Mouse (Mus musculus) liver, embryonic 15.5 days (tissue): ENCODE results near the gene Slc7a5. TPM values are rescaled to one million over a fixed set of nuclear protein-coding genes. Genes with fewer than 3 reads are reported as not detected.

ENCODE experiments used
- ATAC-seq: fragments of 200-750 bp; cut with Nextera tagmentation; 2 replicates; pipeline ENCODE4 v1.8.0; 2017; ENCODE audit warnings: moderate number of reproducible peaks, mild to moderate bottlenecking, moderate library complexity; ENCODE audit not compliant: insufficient read depth
- H3K27ac ChIP-seq: fragments of 300-500 bp; sonication (generic); replicated peaks from 2 replicates; pipeline ENCODE4 v1.5.1; 2015; ENCODE audit warnings: mild to moderate bottlenecking, inconsistent platforms
- H3K27me3 ChIP-seq: fragments of 300-500 bp; sonication (generic); 2 replicates; pipeline ENCODE4 v1.6.1; 2015; ENCODE audit warnings: mild to moderate bottlenecking, inconsistent platforms
- H3K36me3 ChIP-seq: fragments of 300-500 bp; sonication (generic); replicated peaks from 2 replicates; pipeline ENCODE4 v1.6.1; 2015; ENCODE audit warnings: moderate library complexity, mild to moderate bottlenecking, inconsistent platforms
- H3K4me1 ChIP-seq: fragments of 300-500 bp; sonication (generic); replicated peaks from 2 replicates; pipeline ENCODE4 v1.6.1; 2015; ENCODE audit warnings: inconsistent platforms
- H3K4me2 ChIP-seq: fragments of 300-500 bp; sonication (generic); 2 replicates; pipeline ENCODE4 v1.6.1; 2015; ENCODE audit warnings: moderate library complexity, mild to moderate bottlenecking, inconsistent platforms
- H3K4me3 ChIP-seq: fragments of 300-500 bp; sonication (generic); replicated peaks from 2 replicates; pipeline ENCODE4 v1.5.1; 2015; ENCODE audit warnings: mild to moderate bottlenecking, inconsistent platforms
- H3K9ac ChIP-seq: fragments of 300-500 bp; sonication (generic); 2 replicates; pipeline ENCODE4 v1.6.1; 2015; ENCODE audit warnings: moderate library complexity, mild to moderate bottlenecking, inconsistent platforms
- H3K9me3 ChIP-seq: fragments of 300-500 bp; sonication (generic); replicated peaks from 2 replicates; pipeline ENCODE4 v1.6.1; 2016; ENCODE audit warnings: inconsistent platforms
- WGBS: fragments of 180-500 bp; shearing (Covaris S2); methylation state at CpG from one replicate; pipeline ENCODE4 v1.1.7; 2015; ENCODE audit warnings: mixed read lengths; ENCODE audit not compliant: insufficient replicate concordance; 5-methylcytosine and 5-hydroxymethylcytosine counted together
- polyA plus RNA-seq: library from polyadenylated mRNA; unstranded; fragments of >200 nt; fragmentation: Nextera tagmentation; extraction: Ambion mirVana; gene quantifications from 2 replicates; pipeline ENCODE4 v1.2.1, GENCODE M21; 2015

Gene Slc7a5
- polyA plus RNA-seq, 1 experiment from 2014 or later, result 38.2 TPM

DNA sequence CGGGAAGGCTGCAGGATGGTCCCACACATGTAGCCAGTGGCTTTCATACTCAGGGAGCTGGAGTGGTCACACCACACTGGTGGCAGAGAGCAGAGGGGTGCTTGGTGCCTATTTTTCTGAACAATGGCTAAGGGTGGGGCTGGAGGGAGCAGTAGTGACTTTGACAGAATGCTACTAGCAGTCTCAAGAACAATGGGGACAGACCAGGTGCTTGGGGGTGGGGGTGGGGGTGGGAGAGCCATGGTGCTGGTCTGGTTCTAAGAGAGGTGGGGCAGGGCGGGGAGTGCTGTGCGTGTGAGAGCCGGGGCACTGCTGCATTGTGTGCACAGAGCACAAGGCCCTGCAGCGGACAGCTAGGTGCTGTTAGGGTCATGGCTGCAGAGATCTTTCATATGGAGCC is 25.6 kb downstream of the Slc7a5 start:
- H3K9ac ChIP-seq, result no peak overlapping the region
- no peak overlapping the region for H3K4me3 ChIP-seq
- ATAC-seq, result 0 out of 2 replicates have a peak, but pooled peaks have one; percentile 10
- peaks cover 19% of the 10 kb centered on the region for H3K4me1 ChIP-seq
- H3K9me3 ChIP-seq, result no peaks in the 10 kb centered on the region
- peaks cover 78% of the 10 kb centered on the region for H3K36me3 ChIP-seq
- 85% methylated on average over 5 of the region's 5 CpGs for WGBS
- no peak overlapping the region for H3K4me2 ChIP-seq
- no peak overlapping the region for H3K27ac ChIP-seq
- no peaks in the 10 kb centered on the region for H3K27me3 ChIP-seq

DNA sequence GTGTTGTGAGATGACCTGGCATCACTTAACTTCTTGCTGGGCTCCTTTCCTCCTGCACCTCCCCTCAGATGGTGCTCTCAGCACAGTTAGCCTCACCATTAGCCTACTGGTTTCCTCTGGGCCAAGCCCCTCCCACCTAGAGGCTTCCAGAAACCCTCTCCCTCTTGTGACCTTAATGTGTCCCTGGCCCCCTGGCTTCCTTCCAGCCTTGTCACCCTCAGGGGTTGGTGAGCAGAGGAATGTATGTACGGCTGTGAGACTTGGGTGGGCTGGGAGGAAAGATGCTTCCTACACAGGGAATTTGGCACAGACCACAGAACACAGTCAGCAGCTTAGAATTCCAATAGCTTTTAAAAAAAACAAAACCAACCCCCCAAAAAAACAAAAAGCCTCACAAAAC is 26.7 kb downstream of the Slc7a5 start:
- Histone ChIP-seq H3K4me2 (no peak overlapping the region), H3K9ac (no peak overlapping the region), H3K27me3 (no peaks in the 10 kb centered on the region), H3K27ac (no peak overlapping the region), H3K4me3 (no peak overlapping the region), H3K4me1 (peaks cover 20% of the 10 kb centered on the region), H3K9me3 (no peaks in the 10 kb centered on the region), H3K36me3 (peaks cover 66% of the 10 kb centered on the region)
- no peak for ATAC-seq
- WGBS, result 74% methylated on average over 1 of the region's 1 CpGs

GRCm38 (mm10) chr8:121879712-121880111 is 27.8 kb downstream of the Slc7a5 start:
- peaks cover 55% of the 10 kb centered on the region for H3K36me3 ChIP-seq
- ATAC-seq, result no peak
- 82% methylated on average over 3 of the region's 3 CpGs for WGBS

GRCm38 (mm10) chr8:121877828-121878480 is 29.5 kb downstream of the Slc7a5 start:
- no peak for ATAC-seq
- WGBS, result 82% methylated on average over 7 of the region's 7 CpGs

More at GRCm38 (mm10) chr8:121879712-121880111, 27.8 kb downstream of the Slc7a5 start:
- H3K4me2 ChIP-seq, result no peak overlapping the region
- H3K9me3 ChIP-seq, result no peaks in the 10 kb centered on the region
- H3K27ac ChIP-seq, result no peak overlapping the region
- peaks cover 31% of the 10 kb centered on the region for H3K4me1 ChIP-seq
- H3K27me3 ChIP-seq, result peaks cover 7% of the 10 kb centered on the region; the same call in 1 of the 2 replicates
- no peak overlapping the region for H3K4me3 ChIP-seq
- H3K9ac ChIP-seq, result no peak overlapping the region

GRCm38 (mm10) chr8:121877212-121877611 is 30.3 kb downstream of the Slc7a5 start:
- Histone ChIP-seq H3K9me3 (no peaks in the 10 kb centered on the region), H3K9ac (no peak overlapping the region), H3K27me3 (peaks cover 18% of the 10 kb centered on the region), H3K27ac (no peak overlapping the region), H3K4me1 (peaks cover 38% of the 10 kb centered on the region), H3K4me3 (no peak overlapping the region), H3K4me2 (0 out of 2 replicates have a peak overlapping the region, but pooled peaks have one; percentile 17), H3K36me3 (peaks cover 30% of the 10 kb centered on the region)
- WGBS, result 21% methylated on average over 5 of the region's 5 CpGs
- no peak for ATAC-seq

More at GRCm38 (mm10) chr8:121877828-121878480, 29.5 kb downstream of the Slc7a5 start:
- H3K4me1 ChIP-seq, result peaks cover 33% of the 10 kb centered on the region
- H3K36me3 ChIP-seq, result peaks cover 38% of the 10 kb centered on the region
- H3K4me2 ChIP-seq, result no peak overlapping the region
- no peak overlapping the region for H3K9ac ChIP-seq
- no peaks in the 10 kb centered on the region for H3K9me3 ChIP-seq
- H3K27me3 ChIP-seq, result peaks cover 11% of the 10 kb centered on the region
- no peak overlapping the region for H3K4me3 ChIP-seq
- no peak overlapping the region for H3K27ac ChIP-seq

DNA sequence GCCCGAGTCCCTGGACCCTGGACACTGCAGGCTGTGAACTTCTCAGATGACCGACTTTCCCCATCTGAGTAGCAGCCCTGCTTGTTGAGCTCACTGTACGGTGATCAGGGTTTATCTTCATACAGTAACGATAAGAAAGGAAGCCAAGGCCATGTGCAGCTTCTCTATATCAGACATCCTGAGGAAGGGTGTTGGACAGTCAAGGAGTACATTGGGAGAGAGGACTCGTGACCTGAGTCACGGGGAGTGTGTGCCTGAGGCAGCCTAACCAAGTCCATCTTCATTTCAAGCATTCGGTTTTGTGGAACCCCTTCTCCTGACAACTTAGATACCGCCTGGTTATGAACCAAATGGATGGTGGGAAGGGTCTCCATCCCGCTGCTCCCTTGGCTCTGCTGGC is 32.0 kb downstream of the Slc7a5 start:
- Histone ChIP-seq H3K27me3 (peaks cover 23% of the 10 kb centered on the region), H3K4me2 (no peak overlapping the region), H3K9ac (no peak overlapping the region), H3K27ac (no peak overlapping the region; the same call in 1 of the 2 replicates), H3K9me3 (no peaks in the 10 kb centered on the region), H3K36me3 (peaks cover 13% of the 10 kb centered on the region), H3K4me3 (no peak overlapping the region), H3K4me1 (peaks cover 34% of the 10 kb centered on the region)
- no peak for ATAC-seq
- WGBS, result 44% methylated on average over 9 of the region's 9 CpGs

DNA sequence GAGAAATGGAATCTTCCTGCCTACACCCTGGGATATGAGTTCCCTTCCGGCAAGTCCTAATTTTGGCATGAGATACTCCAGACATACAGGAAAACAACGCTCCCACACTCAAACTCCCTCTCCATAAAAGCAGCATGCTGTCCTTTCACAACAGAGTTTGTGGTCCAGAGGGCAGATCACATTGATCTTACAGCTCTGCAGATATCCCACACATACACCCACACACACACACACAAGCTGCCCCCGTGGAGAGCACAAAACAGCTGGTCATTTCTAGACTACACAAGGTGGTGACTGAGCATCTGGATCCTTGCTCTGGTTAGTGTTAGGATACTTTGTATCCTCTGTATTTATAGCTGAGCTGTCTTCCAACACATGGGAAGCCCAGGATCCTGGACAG is 32.4 kb downstream of the Slc7a5 start:
- H3K4me1 ChIP-seq, result peaks cover 33% of the 10 kb centered on the region
- H3K27ac ChIP-seq, result no peak overlapping the region; the same call in 1 of the 2 replicates
- no peak overlapping the region for H3K4me3 ChIP-seq
- H3K4me2 ChIP-seq, result no peak overlapping the region
- WGBS, result 60% methylated on average over 3 of the region's 3 CpGs
- H3K36me3 ChIP-seq, result peaks cover 9% of the 10 kb centered on the region; the same call in 1 of the 2 replicates
- H3K9me3 ChIP-seq, result no peaks in the 10 kb centered on the region
- ATAC-seq, result no peak
- no peak overlapping the region for H3K9ac ChIP-seq
- peaks cover 23% of the 10 kb centered on the region for H3K27me3 ChIP-seq

DNA sequence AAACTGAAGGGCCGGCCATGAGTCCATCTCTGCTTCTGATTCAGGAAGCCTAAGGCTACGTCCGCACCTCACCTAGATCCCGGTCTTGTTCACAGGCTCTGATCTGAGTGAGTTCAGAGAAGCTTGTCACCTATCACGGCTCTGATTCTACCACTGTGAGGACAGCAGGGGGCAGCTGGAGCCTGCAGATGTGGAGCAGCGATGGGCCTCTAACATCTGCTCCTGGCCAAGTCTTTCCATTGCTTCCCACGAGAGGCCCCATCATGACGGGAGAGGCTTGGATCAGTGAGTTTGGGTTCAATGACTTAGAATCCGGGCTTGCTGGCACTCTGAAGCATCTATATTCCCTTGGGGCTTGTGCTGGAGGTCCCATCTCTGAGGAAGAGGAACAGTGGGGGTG is 33.5 kb downstream of the Slc7a5 start:
- ATAC-seq, result 0 out of 2 replicates have a peak, but pooled peaks have one; percentile 34
- H3K9me3 ChIP-seq, result no peaks in the 10 kb centered on the region
- peaks cover 33% of the 10 kb centered on the region for H3K4me1 ChIP-seq
- peaks cover 28% of the 10 kb centered on the region for H3K27me3 ChIP-seq
- H3K9ac ChIP-seq, result no peak overlapping the region
- H3K4me2 ChIP-seq, result no peak overlapping the region
- 49% methylated on average over 9 of the region's 9 CpGs for WGBS
- no peak overlapping the region for H3K27ac ChIP-seq
- no peaks in the 10 kb centered on the region for H3K36me3 ChIP-seq
- H3K4me3 ChIP-seq, result no peak overlapping the region

- H3K9me3 ChIP-seq, result no peaks in the 10 kb centered on the region
- H3K4me2 ChIP-seq, result no peak overlapping the region
- peaks cover 28% of the 10 kb centered on the region for H3K27me3 ChIP-seq
- no peaks in the 10 kb centered on the region for H3K36me3 ChIP-seq
- H3K4me3 ChIP-seq, result no peak overlapping the region
- H3K9ac ChIP-seq, result no peak overlapping the region
- WGBS, result 32% methylated on average over 10 of the region's 10 CpGs
- H3K27ac ChIP-seq, result no peak overlapping the region
- ATAC-seq, result peak; percentile 12; the same call in 1 of the 2 replicates
- peaks cover 25% of the 10 kb centered on the region for H3K4me1 ChIP-seq
These were observed 35.6 kb downstream of the Slc7a5 start for GRCm38 (mm10) chr8:121871833-121872440.

DNA sequence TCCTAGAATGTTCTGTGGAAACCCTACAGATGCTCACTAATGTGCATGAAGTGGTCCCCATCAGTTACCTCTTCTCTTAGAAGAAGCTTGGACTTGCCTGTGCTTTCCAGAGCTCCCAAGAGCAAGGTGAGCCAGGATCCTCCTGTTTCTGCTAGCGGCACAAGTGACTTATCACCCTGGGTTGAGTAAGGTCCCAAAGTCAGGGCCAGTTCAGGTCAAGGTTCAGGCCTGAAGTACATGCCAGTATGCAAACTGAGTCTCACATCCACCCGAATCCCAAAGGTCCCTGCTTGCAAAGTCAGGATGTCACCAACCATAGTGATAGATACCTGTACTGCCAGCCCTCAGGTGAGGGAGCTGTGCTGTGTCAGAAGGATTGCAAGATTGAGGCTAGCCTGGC is 37.3 kb downstream of the Slc7a5 start:
- no peak for ATAC-seq
- Histone ChIP-seq H3K4me2 (no peak overlapping the region), H3K27ac (no peak overlapping the region), H3K9ac (no peak overlapping the region), H3K9me3 (no peaks in the 10 kb centered on the region), H3K4me3 (no peak overlapping the region), H3K4me1 (peaks cover 17% of the 10 kb centered on the region), H3K36me3 (no peaks in the 10 kb centered on the region), H3K27me3 (peaks cover 24% of the 10 kb centered on the region)
- 58% methylated on average over 2 of the region's 2 CpGs for WGBS

- WGBS, result 67% methylated on average over 7 of the region's 7 CpGs
- H3K36me3 ChIP-seq, result no peaks in the 10 kb centered on the region
- no peaks in the 10 kb centered on the region for H3K9me3 ChIP-seq
- no peak overlapping the region for H3K27ac ChIP-seq
- H3K4me1 ChIP-seq, result peaks cover 11% of the 10 kb centered on the region
- H3K4me3 ChIP-seq, result no peak overlapping the region
- peaks cover 21% of the 10 kb centered on the region for H3K27me3 ChIP-seq
- H3K9ac ChIP-seq, result no peak overlapping the region
- no peak overlapping the region for H3K4me2 ChIP-seq
- ATAC-seq, result no peak
These were observed 38.6 kb downstream of the Slc7a5 start for GRCm38 (mm10) chr8:121868896-121869295.
